Mouse (Mus musculus) limb, embryonic 13.5 days (tissue): ENCODE data around the gene Rab1b. TPM values are rescaled to one million over a fixed set of nuclear protein-coding genes. Genes with fewer than 3 reads are reported as not detected.
"Not testable (repeated sequence)": the region's sequence is repeated elsewhere in the genome, so short reads cannot be mapped to it uniquely, and the experiment has no call there.

Source experiments
- ATAC-seq: fragments of 200-750 bp; cut with Nextera tagmentation; 2 replicates; pipeline ENCODE4 v1.8.0; 2017; ENCODE audit warnings: low read depth, moderate number of reproducible peaks, moderate TSS enrichment; ENCODE audit not compliant: low FRiP score
- H3K27ac ChIP-seq: fragments of 300-500 bp; sonication (generic); 2 replicates; pipeline ENCODE4 v1.5.1; 2015; ENCODE audit warnings: inconsistent platforms, mild to moderate bottlenecking, moderate library complexity
- H3K27me3 ChIP-seq: fragments of 300-500 bp; sonication (generic); 2 replicates; pipeline ENCODE4 v1.6.1; 2015; ENCODE audit warnings: mild to moderate bottlenecking, inconsistent platforms
- H3K36me3 ChIP-seq: fragments of 300-500 bp; sonication (generic); 2 replicates; pipeline ENCODE4 v1.6.1; 2015; ENCODE audit warnings: inconsistent platforms, mild to moderate bottlenecking, moderate library complexity
- H3K4me1 ChIP-seq: fragments of 300-500 bp; sonication (generic); 2 replicates; pipeline ENCODE4 v1.6.1; 2015; ENCODE audit warnings: inconsistent platforms
- H3K4me2 ChIP-seq: fragments of 300-500 bp; sonication (generic); replicated peaks from 2 replicates; pipeline ENCODE4 v1.6.1; 2015; ENCODE audit warnings: inconsistent platforms, mild to moderate bottlenecking, moderate library complexity
- H3K4me3 ChIP-seq: fragments of 300-500 bp; sonication (generic); 2 replicates; pipeline ENCODE4 v1.5.1; 2015; ENCODE audit warnings: moderate library complexity, mild to moderate bottlenecking, inconsistent platforms
- H3K9ac ChIP-seq: fragments of 300-500 bp; sonication (generic); 2 replicates; pipeline ENCODE4 v1.6.1; 2015; ENCODE audit warnings: mild to moderate bottlenecking, inconsistent platforms
- H3K9me3 ChIP-seq: fragments of 300-500 bp; sonication (generic); 2 replicates; pipeline ENCODE4 v1.6.1; 2016; ENCODE audit warnings: inconsistent platforms
- WGBS: fragments of 180-500 bp; shearing (Covaris S2); methylation state at CpG from one replicate; pipeline ENCODE4 v1.1.7; 2015; 5-methylcytosine and 5-hydroxymethylcytosine counted together
- polyA plus RNA-seq: library from polyadenylated mRNA; unstranded; fragments of >200 nt; fragmentation: Nextera tagmentation; extraction: Ambion mirVana; gene quantifications from 2 replicates; pipeline ENCODE4 v1.2.1, GENCODE M21; 2015

The Rab1b gene
- polyA plus RNA-seq, 1 experiment from 2014 or later, result 251 TPM

GRCm38 (mm10) chr19:5094746-5095417 lies 12.0 kb downstream of the Rab1b start:
- ATAC-seq, result 0 out of 2 replicates have a peak, but pooled peaks have one; percentile 3
- 40% methylated on average over 11 of the region's 11 CpGs for WGBS
- H3K4me1 ChIP-seq, result peaks cover 56% of the 10 kb centered on the region
- H3K4me2 ChIP-seq, result peak overlapping the region; percentile 47
- no peak overlapping the region for H3K9ac ChIP-seq
- no peak overlapping the region; the same call in 1 of the 2 replicates for H3K27ac ChIP-seq
- no peaks in the 10 kb centered on the region for H3K27me3 ChIP-seq
- 0 out of 2 replicates have a peak overlapping the region, but pooled peaks have one; percentile 7 for H3K4me3 ChIP-seq
- H3K36me3 ChIP-seq, result peaks cover 45% of the 10 kb centered on the region
- no peaks in the 10 kb centered on the region for H3K9me3 ChIP-seq

GRCm38 (mm10) chr19:5094243-5094632 lies 12.6 kb downstream of the Rab1b start:
- no peaks in the 10 kb centered on the region for H3K27me3 ChIP-seq
- H3K4me2 ChIP-seq, result peak overlapping the region; percentile 47
- peak overlapping the region; percentile 50; the same call in 1 of the 2 replicates for H3K9ac ChIP-seq
- H3K36me3 ChIP-seq, result peaks cover 43% of the 10 kb centered on the region
- ATAC-seq, result peak; percentile 66
- peak overlapping the region; percentile 7; the same call in 1 of the 2 replicates for H3K4me3 ChIP-seq
- H3K4me1 ChIP-seq, result peaks cover 55% of the 10 kb centered on the region
- H3K9me3 ChIP-seq, result no peaks in the 10 kb centered on the region
- 0% methylated on average over 21 of the region's 21 CpGs for WGBS
- no peak overlapping the region for H3K27ac ChIP-seq

GRCm38 (mm10) chr19:5093481-5094242 lies 13.2 kb downstream of the Rab1b start:
- no peak for ATAC-seq
- H3K4me2 ChIP-seq, result peak overlapping the region; percentile 47
- H3K36me3 ChIP-seq, result peaks cover 42% of the 10 kb centered on the region
- no peaks in the 10 kb centered on the region for H3K27me3 ChIP-seq
- no peak overlapping the region for H3K4me3 ChIP-seq
- peak overlapping the region; percentile 50; the same call in 1 of the 2 replicates for H3K9ac ChIP-seq
- 75% methylated on average over 12 of the region's 12 CpGs for WGBS
- H3K27ac ChIP-seq, result no peak overlapping the region
- no peaks in the 10 kb centered on the region for H3K9me3 ChIP-seq
- peaks cover 55% of the 10 kb centered on the region for H3K4me1 ChIP-seq

- no peak overlapping the region for H3K4me2 ChIP-seq
- peaks cover 48% of the 10 kb centered on the region for H3K4me1 ChIP-seq
- peaks cover 42% of the 10 kb centered on the region for H3K36me3 ChIP-seq
- ATAC-seq, result no peak
- H3K27me3 ChIP-seq, result no peaks in the 10 kb centered on the region
- WGBS, result 89% methylated on average over 10 of the region's 10 CpGs
- no peak overlapping the region for H3K9ac ChIP-seq
- no peaks in the 10 kb centered on the region for H3K9me3 ChIP-seq
- no peak overlapping the region for H3K4me3 ChIP-seq
- H3K27ac ChIP-seq, result no peak overlapping the region
These were observed 14.8 kb downstream of the Rab1b start for GRCm38 (mm10) chr19:5092083-5092482.

GRCm38 (mm10) chr19:5089324-5089723 lies 17.5 kb downstream of the Rab1b start:
- H3K9me3 ChIP-seq, result no peaks in the 10 kb centered on the region
- H3K4me2 ChIP-seq, result peak overlapping the region; percentile 90
- H3K27me3 ChIP-seq, result peaks cover 23% of the 10 kb centered on the region
- ATAC-seq, result no peak
- H3K4me3 ChIP-seq, result peak overlapping the region; percentile 83
- H3K36me3 ChIP-seq, result peaks cover 42% of the 10 kb centered on the region
- H3K9ac ChIP-seq, result peak overlapping the region; percentile 83
- H3K27ac ChIP-seq, result no peak overlapping the region
- WGBS, result 87% methylated on average over 4 of the region's 4 CpGs
- H3K4me1 ChIP-seq, result peaks cover 34% of the 10 kb centered on the region

GRCm38 (mm10) chr19:5087884-5088728 lies 18.8 kb downstream of the Rab1b start, which contains the start of gene Yif1a:
Gene Yif1a, plus strand, starts transcription at chr19:5088538.
- H3K27me3 ChIP-seq, result peaks cover 35% of the 10 kb centered on the region
- peak; percentile 95 for ATAC-seq
- peak within 1 kb of the TSS; percentile 90 for H3K4me2 ChIP-seq
- under 1% methylated on average over 58 of the region's 58 CpGs for WGBS
- H3K4me3 ChIP-seq, result peak within 1 kb of the TSS; percentile 83
- peaks cover 36% of the 10 kb centered on the region for H3K36me3 ChIP-seq
- H3K9me3 ChIP-seq, result no peaks in the 10 kb centered on the region
- H3K27ac ChIP-seq, result 0 out of 2 replicates have a peak within 1 kb of the TSS, but pooled peaks have one; percentile 49
- peaks cover 29% of the 10 kb centered on the region for H3K4me1 ChIP-seq
- H3K9ac ChIP-seq, result peak within 1 kb of the TSS; percentile 83

GRCm38 (mm10) chr19:5086533-5086932 lies 20.3 kb downstream of the Rab1b start:
- peaks cover 29% of the 10 kb centered on the region for H3K4me1 ChIP-seq
- not testable (repeated sequence) for ATAC-seq, H3K4me2 ChIP-seq, H3K9me3 ChIP-seq, H3K27ac ChIP-seq, H3K4me3 ChIP-seq, H3K9ac ChIP-seq
- peaks cover 51% of the 10 kb centered on the region for H3K27me3 ChIP-seq
- peaks cover 20% of the 10 kb centered on the region for H3K36me3 ChIP-seq
- WGBS, result 53% methylated on average over 4 of the region's 4 CpGs

- WGBS, result under 1% methylated on average over 48 of the region's 69 CpGs
- Histone ChIP-seq H3K36me3 (peaks cover 8% of the 10 kb centered on the region), H3K9ac (peak within 1 kb of the TSS; percentile 59), H3K4me3 (peak within 1 kb of the TSS; percentile 50), H3K4me1 (peaks cover 29% of the 10 kb centered on the region), H3K9me3 (no peaks in the 10 kb centered on the region), H3K27ac (no peak within 1 kb of the TSS), H3K4me2 (peak within 1 kb of the TSS; percentile 85), H3K27me3 (peaks cover 63% of the 10 kb centered on the region)
- ATAC-seq, result no peak
These were observed 21.6 kb downstream of the Rab1b start, which contains the start of gene Tmem151a for GRCm38 (mm10) chr19:5085145-5085863. Gene Tmem151a, minus strand, starts transcription at chr19:5085531.

GRCm38 (mm10) chr19:5084834-5085144 lies 22.1 kb downstream of the Rab1b start:
- Histone ChIP-seq H3K9ac (no peak overlapping the region), H3K27ac (no peak overlapping the region), H3K9me3 (no peaks in the 10 kb centered on the region), H3K4me1 (peaks cover 29% of the 10 kb centered on the region), H3K4me3 (peak overlapping the region; percentile 50), H3K4me2 (peak overlapping the region; percentile 85), H3K36me3 (peaks cover 4% of the 10 kb centered on the region; the same call in 1 of the 2 replicates), H3K27me3 (peaks cover 68% of the 10 kb centered on the region)
- ATAC-seq, result no peak
- 2% methylated on average over 15 of the region's 15 CpGs for WGBS

- H3K27ac ChIP-seq, result no peak overlapping the region
- no peak overlapping the region for H3K4me2 ChIP-seq
- no peaks in the 10 kb centered on the region for H3K9me3 ChIP-seq
- H3K9ac ChIP-seq, result no peak overlapping the region
- H3K36me3 ChIP-seq, result no peaks in the 10 kb centered on the region
- WGBS, result 61% methylated on average over 3 of the region's 3 CpGs
- no peak for ATAC-seq
- peaks cover 74% of the 10 kb centered on the region for H3K27me3 ChIP-seq
- peak overlapping the region; percentile 50; the same call in 1 of the 2 replicates for H3K4me3 ChIP-seq
- peaks cover 24% of the 10 kb centered on the region for H3K4me1 ChIP-seq
These were observed 22.7 kb downstream of the Rab1b start for GRCm38 (mm10) chr19:5083961-5084833.
